Mouse (Mus musculus): ENCODE results near the gene Ano4.

Gene Ano4

DNA sequence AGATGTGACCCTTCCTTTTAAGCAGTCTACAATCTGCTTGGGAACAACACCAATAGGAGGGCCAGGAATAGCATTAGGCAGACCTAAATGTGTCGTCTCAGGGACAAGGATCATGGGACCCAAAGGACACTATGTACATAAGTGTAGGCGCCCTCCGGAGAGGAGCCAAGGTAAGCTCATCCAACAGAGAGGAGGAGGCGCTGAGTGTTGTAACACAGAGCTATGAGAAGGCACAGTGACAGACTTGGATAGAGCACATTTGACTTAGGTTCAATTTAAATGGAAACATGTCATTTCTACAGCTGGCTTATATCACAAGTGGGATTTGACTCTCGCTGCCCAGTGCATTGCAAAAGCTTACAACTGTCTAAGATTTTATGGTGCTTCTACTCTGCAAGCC, 376.0 kb downstream of the Ano4 start:
- in situ Hi-C loops (cut with MboI, MseI): no loop called here

DNA sequence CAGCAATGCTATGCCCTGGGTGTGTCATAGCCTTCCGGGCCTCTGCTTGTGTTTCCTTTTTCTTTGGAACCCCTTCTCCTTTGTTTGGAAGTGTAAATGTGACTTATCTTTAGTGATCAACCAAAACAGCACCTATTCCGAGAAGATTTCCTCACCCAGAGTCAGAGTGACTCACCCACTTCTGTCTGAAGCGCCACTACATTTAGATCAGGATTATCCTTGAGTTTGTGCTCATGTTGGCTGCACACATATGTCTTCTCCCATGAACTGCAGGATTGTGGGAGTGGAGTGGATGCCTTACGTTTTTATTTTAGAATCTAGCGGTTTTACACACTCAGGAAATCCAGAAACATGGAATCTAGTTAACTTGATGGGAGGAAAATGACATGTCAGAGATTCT, 383.8 kb downstream of the Ano4 start:
- in situ Hi-C loops (cut with MboI, MseI): no loop called here

DNA sequence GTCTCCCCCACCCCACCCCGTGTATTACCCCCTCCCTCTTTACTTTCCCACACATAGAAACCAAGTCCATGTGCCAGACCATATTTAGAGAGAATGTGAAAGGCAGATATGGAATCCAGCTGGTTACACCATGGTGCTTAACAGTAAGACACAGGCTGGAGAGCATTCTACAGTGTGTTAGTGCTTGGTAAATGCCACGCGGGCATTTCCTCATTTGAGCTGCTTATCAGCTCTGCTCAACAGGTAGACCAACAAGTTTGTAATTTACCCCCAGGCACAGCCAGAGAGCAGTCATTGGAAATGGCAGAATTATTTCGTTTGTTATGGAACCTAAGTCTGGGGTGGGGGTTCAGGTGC, 394.3 kb downstream of the Ano4 start:
- in situ Hi-C loops (cut with MboI, MseI): no loop called here

DNA sequence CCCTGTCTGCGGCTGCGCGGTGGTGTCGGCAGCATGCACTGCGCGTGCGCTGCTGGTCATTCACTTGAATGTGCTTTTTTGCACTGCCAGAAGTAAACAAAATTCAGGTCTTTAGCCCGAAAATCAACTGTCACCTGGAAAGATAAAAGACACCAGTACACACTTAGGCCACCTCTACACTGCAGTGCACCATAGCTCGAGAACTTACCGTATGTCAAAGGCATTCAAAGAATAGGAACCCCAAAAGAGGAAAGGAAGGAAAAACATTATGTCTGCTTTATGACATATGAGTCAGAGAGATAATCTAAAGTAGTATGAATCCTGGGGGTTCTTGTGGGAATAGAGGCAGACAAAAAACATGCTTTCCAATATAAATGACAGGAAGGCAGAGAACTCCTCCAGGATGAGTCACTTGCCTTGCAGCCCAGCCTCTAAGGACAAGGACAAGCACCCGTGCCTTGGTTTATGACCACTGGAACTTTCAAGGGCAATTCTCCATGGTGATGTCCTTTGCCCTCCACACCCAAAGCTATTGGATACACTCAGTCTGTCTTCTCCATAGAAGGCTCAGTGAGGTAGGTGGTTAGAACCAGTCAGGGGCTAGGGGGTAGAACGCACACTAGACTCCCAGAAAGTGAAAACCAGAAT, 394.8 kb downstream of the Ano4 start:
- in situ Hi-C loops (cut with MboI, MseI): no loop called here

Measured in T-helper 17 cell (primary cell).